Comparison of ENCODE assay signal across 34 mouse cellular contexts in genomic region chr13:112553304-112553703, GRCm38 (mm10). TPM values are rescaled to one million over a fixed set of nuclear protein-coding genes. Genes with fewer than 3 reads are reported as not detected.
"Had no signal": no experiment of that assay in that cellular context is flagged by ENCODE, and none has a peak within 500 bp of the region (broad histone marks: within the 10 kb centered on the region; RNA-seq: fewer than 3 reads in every experiment).

No protein-coding gene starts in this region.

- H3K4me3 ChIP-seq: heart, embryonic 12.5 days; heart, embryonic 13.5 days; heart, embryonic 15.5 days; hindbrain, embryonic 10.5 days; hindbrain, embryonic 12.5 days; hindbrain, embryonic 13.5 days; hindbrain, embryonic 15.5 days; intestine, embryonic 15.5 days; kidney, embryonic 15.5 days; layer of hippocampus, adult 2 months; left cerebral cortex, adult 2 months had no signal

- DNase-seq: heart, postnatal 10 days; heart, postnatal 14 days; heart, postnatal 36 days; heart, postnatal 4 days; kidney, adult 11 months; kidney, adult 18-20 months; kidney, adult 2 months; kidney, adult 8-10 months; kidney, adult 9 months; kidney, postnatal 10 days; kidney, postnatal 14 days; kidney, postnatal 25 days; kidney, postnatal 36 days; kidney, postnatal 4 days; layer of hippocampus, adult 9-11 months; layer of hippocampus, postnatal 36 days had no signal

- H3K9ac ChIP-seq: heart, embryonic 12.5 days; heart, embryonic 13.5 days; heart, embryonic 15.5 days; hindbrain, embryonic 12.5 days; hindbrain, embryonic 13.5 days; hindbrain, embryonic 14.5 days; hindbrain, embryonic 15.5 days; intestine, embryonic 15.5 days; kidney, embryonic 15.5 days had no signal

- H3K27ac ChIP-seq: heart, embryonic 13.5 days; heart, embryonic 15.5 days; hindbrain, embryonic 10.5 days; hindbrain, embryonic 12.5 days; hindbrain, embryonic 13.5 days; hindbrain, embryonic 14.5 days; hindbrain, embryonic 15.5 days; hindbrain, postnatal 0 days; intestine, embryonic 15.5 days; kidney, embryonic 15.5 days; kidney, postnatal 0 days; layer of hippocampus, adult 2 months; left cerebral cortex, adult 2 months had no signal

- H3K4me1 ChIP-seq: heart, embryonic 12.5 days; heart, embryonic 13.5 days; heart, embryonic 15.5 days; hindbrain, embryonic 10.5 days; hindbrain, embryonic 12.5 days; hindbrain, embryonic 13.5 days; hindbrain, embryonic 15.5 days; intestine, embryonic 15.5 days; kidney, embryonic 15.5 days had no signal

- H3K9me3 ChIP-seq: heart, embryonic 12.5 days; heart, embryonic 13.5 days; heart, embryonic 15.5 days; hindbrain, embryonic 10.5 days; hindbrain, embryonic 12.5 days; hindbrain, embryonic 13.5 days; hindbrain, embryonic 15.5 days; intestine, embryonic 15.5 days; kidney, embryonic 15.5 days had no signal

- H3K27me3 ChIP-seq: heart, embryonic 12.5 days; heart, embryonic 13.5 days; heart, embryonic 15.5 days; hindbrain, embryonic 12.5 days; hindbrain, embryonic 13.5 days; hindbrain, embryonic 15.5 days; intestine, embryonic 15.5 days; kidney, embryonic 15.5 days had no signal

- H3K36me3 ChIP-seq: heart, embryonic 12.5 days; heart, embryonic 13.5 days; heart, embryonic 15.5 days; hindbrain, embryonic 10.5 days; hindbrain, embryonic 12.5 days; hindbrain, embryonic 13.5 days; hindbrain, embryonic 15.5 days; intestine, embryonic 15.5 days; kidney, embryonic 15.5 days had no signal

RNA-seq across cellular contexts. Expression of gene Il31ra, which starts 40.9 kb away (rescaled TPM):
- total RNA-seq: heart, postnatal 25 days; heart, postnatal 36 days; heart, postnatal 4 days; hindbrain, postnatal 0 days had no signal
- polyA plus RNA-seq: heart, postnatal 0 days; hindbrain, embryonic 10.5 days; hindbrain, embryonic 11.5 days; hindbrain, embryonic 12.5 days; hindbrain, postnatal 0 days; large intestine, adult 2 months had no signal
